Mouse (Mus musculus): ENCODE measurements around the gene Kif3c. TPM values are rescaled to one million over a fixed set of nuclear protein-coding genes. Genes with fewer than 3 reads are reported as not detected.

Kif3c gene
- total RNA-seq, 1 experiment from 2014 or later, result 4.7 TPM

GRCm38 (mm10) chr12:3365449-3366189 is 687 bp downstream of the Kif3c start:
- peak; percentile 12 to 51; a peak in 3 of 4 replicates for ATAC-seq (replicated peaks in 1 of 2; ENCODE audit: insufficient read depth in 1 of 2, low FRiP score in 2 of 2, low TSS enrichment in 1 of 2, low read depth in 1 of 2, poor library complexity in 2 of 2, severe bottlenecking in 2 of 2)

GRCm38 (mm10) chr12:3366190-3366956 is 1.4 kb downstream of the Kif3c start:
- 0 out of 4 replicates have a peak, but pooled peaks of 1 of the 2 experiments have one; percentile 5 for ATAC-seq (replicated peaks in 1 of 2; ENCODE audit: insufficient read depth in 1 of 2, low FRiP score in 2 of 2, low TSS enrichment in 1 of 2, low read depth in 1 of 2, poor library complexity in 2 of 2, severe bottlenecking in 2 of 2)

- ATAC-seq (replicated peaks in 1 of 2; ENCODE audit: insufficient read depth in 1 of 2, low FRiP score in 2 of 2, low TSS enrichment in 1 of 2, low read depth in 1 of 2, poor library complexity in 2 of 2, severe bottlenecking in 2 of 2), result no peak
Observed at GRCm38 (mm10) chr12:3366957-3367260, 2.0 kb downstream of the Kif3c start.

GRCm38 (mm10) chr12:3368771-3369170 is 3.8 kb downstream of the Kif3c start:
- no peak for ATAC-seq (replicated peaks in 1 of 2; ENCODE audit: insufficient read depth in 1 of 2, low FRiP score in 2 of 2, low TSS enrichment in 1 of 2, low read depth in 1 of 2, poor library complexity in 2 of 2, severe bottlenecking in 2 of 2)

- ATAC-seq (replicated peaks in 1 of 2; ENCODE audit: insufficient read depth in 1 of 2, low FRiP score in 2 of 2, low TSS enrichment in 1 of 2, low read depth in 1 of 2, poor library complexity in 2 of 2, severe bottlenecking in 2 of 2), result no peak
Observed at GRCm38 (mm10) chr12:3370979-3371925, 6.3 kb downstream of the Kif3c start.

GRCm38 (mm10) chr12:3371991-3372390 is 7.1 kb downstream of the Kif3c start:
- ATAC-seq (replicated peaks in 1 of 2; ENCODE audit: insufficient read depth in 1 of 2, low FRiP score in 2 of 2, low TSS enrichment in 1 of 2, low read depth in 1 of 2, poor library complexity in 2 of 2, severe bottlenecking in 2 of 2), result no peak

- no peak for ATAC-seq (replicated peaks in 1 of 2; ENCODE audit: insufficient read depth in 1 of 2, low FRiP score in 2 of 2, low TSS enrichment in 1 of 2, low read depth in 1 of 2, poor library complexity in 2 of 2, severe bottlenecking in 2 of 2)
Observed at GRCm38 (mm10) chr12:3373566-3373965, 8.6 kb downstream of the Kif3c start.

- no peak for ATAC-seq (replicated peaks in 1 of 2; ENCODE audit: insufficient read depth in 1 of 2, low FRiP score in 2 of 2, low TSS enrichment in 1 of 2, low read depth in 1 of 2, poor library complexity in 2 of 2, severe bottlenecking in 2 of 2)
Observed at GRCm38 (mm10) chr12:3374552-3374951, 9.6 kb downstream of the Kif3c start.

- ATAC-seq (replicated peaks in 1 of 2; ENCODE audit: insufficient read depth in 1 of 2, low FRiP score in 2 of 2, low TSS enrichment in 1 of 2, low read depth in 1 of 2, poor library complexity in 2 of 2, severe bottlenecking in 2 of 2), result peak; percentile 58 to 60; a peak in 3 of 4 replicates
Observed at GRCm38 (mm10) chr12:3377190-3377589, 12.3 kb downstream of the Kif3c start.

GRCm38 (mm10) chr12:3377755-3378154 is 12.8 kb downstream of the Kif3c start:
- ATAC-seq (replicated peaks in 1 of 2; ENCODE audit: insufficient read depth in 1 of 2, low FRiP score in 2 of 2, low TSS enrichment in 1 of 2, low read depth in 1 of 2, poor library complexity in 2 of 2, severe bottlenecking in 2 of 2), result no peak

- no peak for ATAC-seq (replicated peaks in 1 of 2; ENCODE audit: insufficient read depth in 1 of 2, low FRiP score in 2 of 2, low TSS enrichment in 1 of 2, low read depth in 1 of 2, poor library complexity in 2 of 2, severe bottlenecking in 2 of 2)
Observed at GRCm38 (mm10) chr12:3384860-3385259, 19.9 kb downstream of the Kif3c start.

- peak; percentile 30 to 63; a peak in 3 of 4 replicates for ATAC-seq (replicated peaks in 1 of 2; ENCODE audit: insufficient read depth in 1 of 2, low FRiP score in 2 of 2, low TSS enrichment in 1 of 2, low read depth in 1 of 2, poor library complexity in 2 of 2, severe bottlenecking in 2 of 2)
Observed at GRCm38 (mm10) chr12:3385271-3385670, 20.3 kb downstream of the Kif3c start.

GRCm38 (mm10) chr12:3385940-3386339 is 21.0 kb downstream of the Kif3c start:
- peak; percentile 19 to 70 for ATAC-seq (replicated peaks in 1 of 2; ENCODE audit: insufficient read depth in 1 of 2, low FRiP score in 2 of 2, low TSS enrichment in 1 of 2, low read depth in 1 of 2, poor library complexity in 2 of 2, severe bottlenecking in 2 of 2)

GRCm38 (mm10) chr12:3387891-3388290 is 23.0 kb downstream of the Kif3c start:
- ATAC-seq (replicated peaks in 1 of 2; ENCODE audit: insufficient read depth in 1 of 2, low FRiP score in 2 of 2, low TSS enrichment in 1 of 2, low read depth in 1 of 2, poor library complexity in 2 of 2, severe bottlenecking in 2 of 2), result no peak

- ATAC-seq (replicated peaks in 1 of 2; ENCODE audit: insufficient read depth in 1 of 2, low FRiP score in 2 of 2, low TSS enrichment in 1 of 2, low read depth in 1 of 2, poor library complexity in 2 of 2, severe bottlenecking in 2 of 2), result no peak
Observed at GRCm38 (mm10) chr12:3389394-3389793, 24.5 kb downstream of the Kif3c start.

- no peak for ATAC-seq (replicated peaks in 1 of 2; ENCODE audit: insufficient read depth in 1 of 2, low FRiP score in 2 of 2, low TSS enrichment in 1 of 2, low read depth in 1 of 2, poor library complexity in 2 of 2, severe bottlenecking in 2 of 2)
Observed at GRCm38 (mm10) chr12:3390071-3390470, 25.1 kb downstream of the Kif3c start.

- ATAC-seq (replicated peaks in 1 of 2; ENCODE audit: insufficient read depth in 1 of 2, low FRiP score in 2 of 2, low TSS enrichment in 1 of 2, low read depth in 1 of 2, poor library complexity in 2 of 2, severe bottlenecking in 2 of 2), result peak; percentile 82 to 85
Observed at GRCm38 (mm10) chr12:3390577-3391262, 25.8 kb downstream of the Kif3c start.
